7 mouse cellular contexts compared by ENCODE assay signal in genomic region chr2:35691257-35692049, GRCm38 (mm10).
DNase-seq lines count a peak whose midpoint lies in the region; ATAC-seq lines count a peak whose summit lies in the region.

No protein-coding gene starts in this region.

- no peak overlapping the region for H3K9ac ChIP-seq in embryonic facial prominence, embryonic 12.5 days
- H3K9ac ChIP-seq in lung, embryonic 15.5 days: peak overlapping the region; percentile 44

- no peaks in the 10 kb centered on the region for H3K36me3 ChIP-seq in embryonic facial prominence, embryonic 12.5 days
- no peaks in the 10 kb centered on the region for H3K36me3 ChIP-seq in heart, embryonic 10.5 days
- H3K36me3 ChIP-seq in lung, embryonic 15.5 days: no peaks in the 10 kb centered on the region

- H3K9me3 ChIP-seq in embryonic facial prominence, embryonic 12.5 days: no peaks in the 10 kb centered on the region
- no peaks in the 10 kb centered on the region for H3K9me3 ChIP-seq in heart, embryonic 10.5 days
- no peaks in the 10 kb centered on the region for H3K9me3 ChIP-seq in lung, embryonic 15.5 days

- no peak overlapping the region for H3K4me3 ChIP-seq in embryonic facial prominence, embryonic 12.5 days
- peak overlapping the region; percentile 42 for H3K4me3 ChIP-seq in heart, embryonic 10.5 days
- H3K4me3 ChIP-seq in lung, embryonic 15.5 days: peak overlapping the region; percentile 22

- ATAC-seq in embryonic facial prominence, embryonic 12.5 days (ENCODE audit: insufficient number of reproducible peaks, insufficient read depth, low FRiP score, low TSS enrichment): peak; percentile 53
- ATAC-seq in lung, embryonic 15.5 days (ENCODE audit: borderline replicate concordance, extremely low read depth, low FRiP score, low TSS enrichment): peak; percentile 91

- H3K4me2 ChIP-seq in embryonic facial prominence, embryonic 12.5 days (replicated peaks): 0 out of 2 replicates have a peak overlapping the region, but pooled peaks have one; percentile 5
- peak overlapping the region; percentile 48 for H3K4me2 ChIP-seq in lung, embryonic 15.5 days

- H3K27ac ChIP-seq in embryonic facial prominence, embryonic 12.5 days: peak overlapping the region; percentile 82
- peak overlapping the region; percentile 82 for H3K27ac ChIP-seq in heart, embryonic 10.5 days
- H3K27ac ChIP-seq in lung, embryonic 15.5 days: peak overlapping the region; percentile 89

- DNase-seq in adrenal gland, adult 18-20 months (ENCODE audit: low spot score in 2 of 2): peak; percentile 51 to 57
- DNase-seq in heart, embryonic 10.5 days (ENCODE audit: low spot score): peak; percentile 92
- DNase-seq in kidney, adult 9 months: peak; percentile 94
- peak; percentile 57 for DNase-seq in retina, embryonic 14.5 days (ENCODE audit: low spot score)
- no peak for DNase-seq in natural killer cell, adult 2 months (ENCODE audit: low spot score in 2 of 2)

- 19% methylated on average over 7 of the region's 7 CpGs for WGBS in embryonic facial prominence, embryonic 12.5 days
- WGBS in heart, embryonic 10.5 days: 6% methylated on average over 7 of the region's 7 CpGs
- 9% methylated on average over 7 of the region's 7 CpGs for WGBS in lung, embryonic 15.5 days

- no peaks in the 10 kb centered on the region for H3K27me3 ChIP-seq in embryonic facial prominence, embryonic 12.5 days
- no peaks in the 10 kb centered on the region for H3K27me3 ChIP-seq in heart, embryonic 10.5 days (ENCODE audit: insufficient read depth, poor library complexity, severe bottlenecking)
- H3K27me3 ChIP-seq in lung, embryonic 15.5 days: no peaks in the 10 kb centered on the region

- H3K4me1 ChIP-seq in embryonic facial prominence, embryonic 12.5 days: peaks cover 73% of the 10 kb centered on the region
- H3K4me1 ChIP-seq in heart, embryonic 10.5 days: peaks cover 100% of the 10 kb centered on the region
- H3K4me1 ChIP-seq in lung, embryonic 15.5 days: peaks cover 97% of the 10 kb centered on the region

Comparison
In these comparisons a context has a peak if more than half of its experiments do, and no peak if none do; other contexts are left out.
1. DNase-seq: peak in adrenal gland, adult 18-20 months (2 of 2), heart, embryonic 10.5 days (single experiment), kidney, adult 9 months (single experiment) and retina, embryonic 14.5 days (single experiment); none in natural killer cell, adult 2 months (0 of 2).
2. Peak in every context shown above with its lines, with median percentiles within 50 percentile points of each other: H3K27ac ChIP-seq.